Mouse (Mus musculus) embryonic fibroblast, embryonic 13.5 days (primary cell): ENCODE results near the gene Capn10.

Experiments used
- CTCF ChIP-seq: IDR thresholded peaks from 2 replicates; pipeline ENCODE4 v1.5.1; 2011; ENCODE audit warnings: mild to moderate bottlenecking, control low read depth, low read length, moderate library complexity, borderline replicate concordance; ENCODE audit not compliant: insufficient read depth
- POLR2A ChIP-seq: IDR thresholded peaks from 2 replicates; pipeline ENCODE4 v1.6.1; 2011; ENCODE audit warnings: low read depth, mild to moderate bottlenecking, control low read depth, low read length, moderate library complexity

- no peak for TF ChIP-seq POLR2A
- TF ChIP-seq CTCF: no peak
These were observed 41.4 kb upstream of the Capn10 start for GRCm38 (mm10) chr1:92892791-92893190.
